Mouse (Mus musculus) limb, embryonic 10.5 days (tissue): ENCODE measurements around the gene Tmem30c. TPM values are rescaled to one million over a fixed set of nuclear protein-coding genes. Genes with fewer than 3 reads are reported as not detected.

ENCODE experiments used
- DNase-seq: peaks from one replicate; pipeline ENCODE4 v3.0.0-alpha.2; 2017; ENCODE audit warnings: low spot score
- H3K27ac ChIP-seq: fragments of 300-500 bp; sonication (generic); 2 replicates; pipeline ENCODE4 v1.5.1; 2016; ENCODE audit warnings: mild to moderate bottlenecking
- H3K27me3 ChIP-seq: fragments of 300-500 bp; sonication (generic); 2 replicates; pipeline ENCODE4 v1.6.1; 2016; ENCODE audit warnings: low read depth, mild to moderate bottlenecking; ENCODE audit not compliant: poor library complexity, severe bottlenecking
- H3K36me3 ChIP-seq: fragments of 300-500 bp; sonication (generic); 2 replicates; pipeline ENCODE4 v1.6.1; 2016; ENCODE audit warnings: mild to moderate bottlenecking, moderate library complexity
- H3K4me1 ChIP-seq: fragments of 300-500 bp; sonication (generic); 2 replicates; pipeline ENCODE4 v1.6.1; 2016
- H3K4me3 ChIP-seq: fragments of 300-500 bp; sonication (generic); 2 replicates; pipeline ENCODE4 v1.5.1; 2016; ENCODE audit warnings: mild to moderate bottlenecking, moderate library complexity
- H3K9me3 ChIP-seq: fragments of 300-500 bp; sonication (generic); replicated peaks from 2 replicates; pipeline ENCODE4 v1.6.1; 2016; ENCODE audit warnings: mild to moderate bottlenecking
- WGBS: fragments of 180-500 bp; shearing (Covaris S2); methylation state at CpG from one replicate; pipeline ENCODE4 v1.1.7; 2016; 5-methylcytosine and 5-hydroxymethylcytosine counted together
- polyA plus RNA-seq: library from polyadenylated mRNA; unstranded; fragments of >200 nt; fragmentation: Nextera tagmentation; extraction: Ambion mirVana; gene quantifications from 2 replicates; pipeline ENCODE4 v1.2.1, GENCODE M21; 2016

The Tmem30c gene
- polyA plus RNA-seq, 1 experiment from 2014 or later: 0.10 TPM

- Histone ChIP-seq H3K4me1 (no peaks in the 10 kb centered on the region), H3K27ac (no peak overlapping the region), H3K36me3 (no peaks in the 10 kb centered on the region), H3K27me3 (no peaks in the 10 kb centered on the region), H3K4me3 (no peak overlapping the region), H3K9me3 (no peaks in the 10 kb centered on the region)
- DNase-seq: no peak
- 94% methylated on average over 31 of the region's 31 CpGs for WGBS
Measured at GRCm38 (mm10) chr16:57280221-57281217, 12.1 kb downstream of the Tmem30c start.

GRCm38 (mm10) chr16:57278976-57279626, 13.6 kb downstream of the Tmem30c start:
- Histone ChIP-seq H3K4me3 (no peak overlapping the region), H3K4me1 (no peaks in the 10 kb centered on the region), H3K27me3 (no peaks in the 10 kb centered on the region), H3K36me3 (no peaks in the 10 kb centered on the region), H3K9me3 (no peaks in the 10 kb centered on the region), H3K27ac (no peak overlapping the region)
- DNase-seq: no peak
- 90% methylated on average over 10 of the region's 12 CpGs for WGBS

GRCm38 (mm10) chr16:57269751-57270150, 22.9 kb downstream of the Tmem30c start:
- WGBS: 93% methylated on average over 13 of the region's 13 CpGs
- no peaks in the 10 kb centered on the region for H3K9me3 ChIP-seq
- no peak overlapping the region for H3K27ac ChIP-seq
- no peaks in the 10 kb centered on the region for H3K4me1 ChIP-seq
- no peaks in the 10 kb centered on the region for H3K36me3 ChIP-seq
- no peak overlapping the region for H3K4me3 ChIP-seq
- H3K27me3 ChIP-seq: no peaks in the 10 kb centered on the region
- DNase-seq: no peak

GRCm38 (mm10) chr16:57268058-57268841, 24.4 kb downstream of the Tmem30c start:
- no peak for DNase-seq
- H3K4me1 ChIP-seq: no peaks in the 10 kb centered on the region
- H3K9me3 ChIP-seq: no peaks in the 10 kb centered on the region
- 91% methylated on average over 14 of the region's 14 CpGs for WGBS
- H3K27me3 ChIP-seq: no peaks in the 10 kb centered on the region
- no peak overlapping the region for H3K27ac ChIP-seq
- H3K4me3 ChIP-seq: no peak overlapping the region
- H3K36me3 ChIP-seq: no peaks in the 10 kb centered on the region

GRCm38 (mm10) chr16:57267068-57267467, 25.6 kb downstream of the Tmem30c start:
- H3K27ac ChIP-seq: no peak overlapping the region
- H3K4me3 ChIP-seq: no peak overlapping the region
- no peaks in the 10 kb centered on the region for H3K9me3 ChIP-seq
- WGBS: 14% methylated on average over 1 of the region's 1 CpGs
- no peaks in the 10 kb centered on the region for H3K4me1 ChIP-seq
- DNase-seq: no peak
- H3K36me3 ChIP-seq: no peaks in the 10 kb centered on the region
- H3K27me3 ChIP-seq: no peaks in the 10 kb centered on the region

- no peak overlapping the region for H3K27ac ChIP-seq
- H3K27me3 ChIP-seq: no peaks in the 10 kb centered on the region
- WGBS: 88% methylated on average over 10 of the region's 10 CpGs
- H3K36me3 ChIP-seq: no peaks in the 10 kb centered on the region
- no peaks in the 10 kb centered on the region for H3K4me1 ChIP-seq
- no peak for DNase-seq
- H3K4me3 ChIP-seq: no peak overlapping the region
- no peaks in the 10 kb centered on the region for H3K9me3 ChIP-seq
Measured at GRCm38 (mm10) chr16:57260152-57260551, 32.5 kb downstream of the Tmem30c start.

- Histone ChIP-seq H3K9me3 (no peaks in the 10 kb centered on the region), H3K27me3 (no peaks in the 10 kb centered on the region), H3K4me1 (no peaks in the 10 kb centered on the region), H3K4me3 (no peak overlapping the region), H3K27ac (no peak overlapping the region), H3K36me3 (no peaks in the 10 kb centered on the region)
- 90% methylated on average over 13 of the region's 13 CpGs for WGBS
- no peak for DNase-seq
Measured at GRCm38 (mm10) chr16:57259356-57260083, 33.1 kb downstream of the Tmem30c start.

GRCm38 (mm10) chr16:57251589-57252421, 40.9 kb downstream of the Tmem30c start:
- no peaks in the 10 kb centered on the region for H3K36me3 ChIP-seq
- H3K27ac ChIP-seq: no peak overlapping the region
- no peaks in the 10 kb centered on the region for H3K27me3 ChIP-seq
- H3K4me3 ChIP-seq: no peak overlapping the region
- H3K9me3 ChIP-seq: no peaks in the 10 kb centered on the region
- no peaks in the 10 kb centered on the region for H3K4me1 ChIP-seq
- 65% methylated on average over 7 of the region's 7 CpGs for WGBS
- no peak for DNase-seq

- H3K4me3 ChIP-seq: no peak overlapping the region
Measured at GRCm38 (mm10) chr16:57250991-57251390, 41.7 kb downstream of the Tmem30c start.

GRCm38 (mm10) chr16:57247464-57247863, 45.2 kb downstream of the Tmem30c start:
- no peaks in the 10 kb centered on the region for H3K36me3 ChIP-seq
- no peak overlapping the region for H3K4me3 ChIP-seq
- peaks cover 9% of the 10 kb centered on the region for H3K4me1 ChIP-seq
- no peak overlapping the region for H3K27ac ChIP-seq
- WGBS: 95% methylated on average over 4 of the region's 4 CpGs
- no peaks in the 10 kb centered on the region for H3K27me3 ChIP-seq
- no peak for DNase-seq
- no peaks in the 10 kb centered on the region for H3K9me3 ChIP-seq

More at GRCm38 (mm10) chr16:57250991-57251390, 41.7 kb downstream of the Tmem30c start:
- Histone ChIP-seq H3K4me1 (no peaks in the 10 kb centered on the region), H3K27me3 (no peaks in the 10 kb centered on the region), H3K27ac (no peak overlapping the region), H3K36me3 (no peaks in the 10 kb centered on the region), H3K9me3 (no peaks in the 10 kb centered on the region)
- DNase-seq: no peak
- WGBS: 87% methylated on average over 4 of the region's 4 CpGs

GRCm38 (mm10) chr16:57246596-57246995, 46.1 kb downstream of the Tmem30c start:
- H3K4me3 ChIP-seq: no peak overlapping the region
- no peaks in the 10 kb centered on the region for H3K27me3 ChIP-seq
- no peaks in the 10 kb centered on the region for H3K36me3 ChIP-seq
- no peaks in the 10 kb centered on the region for H3K9me3 ChIP-seq
- H3K4me1 ChIP-seq: peaks cover 9% of the 10 kb centered on the region
- no peak overlapping the region for H3K27ac ChIP-seq
- DNase-seq: no peak
- WGBS: 89% methylated on average over 3 of the region's 3 CpGs
